Mouse (Mus musculus) spleen, adult 2 months (tissue): ENCODE measurements at regions not wholly inside any gene's neighbourhood (a gene's known extent, or its start where the extent isn't known, plus 50 kb on each side); places are given as distances from the start of the nearest gene placed in this dataset.

Experiments
- CTCF ChIP-seq: fragments of 200-500 bp; IDR thresholded peaks from 2 replicates; pipeline ENCODE4 v1.5.1; 2011; ENCODE audit warnings: mild to moderate bottlenecking, inconsistent platforms; ENCODE audit not compliant: insufficient read depth, insufficient read length, insufficient replicate concordance; ENCODE audit errors: extremely low read depth
- POLR2A ChIP-seq: fragments of 200-500 bp; IDR thresholded peaks from 2 replicates; pipeline ENCODE4 v1.6.1; 2011; ENCODE audit warnings: low read depth, low read length, inconsistent platforms

DNA sequence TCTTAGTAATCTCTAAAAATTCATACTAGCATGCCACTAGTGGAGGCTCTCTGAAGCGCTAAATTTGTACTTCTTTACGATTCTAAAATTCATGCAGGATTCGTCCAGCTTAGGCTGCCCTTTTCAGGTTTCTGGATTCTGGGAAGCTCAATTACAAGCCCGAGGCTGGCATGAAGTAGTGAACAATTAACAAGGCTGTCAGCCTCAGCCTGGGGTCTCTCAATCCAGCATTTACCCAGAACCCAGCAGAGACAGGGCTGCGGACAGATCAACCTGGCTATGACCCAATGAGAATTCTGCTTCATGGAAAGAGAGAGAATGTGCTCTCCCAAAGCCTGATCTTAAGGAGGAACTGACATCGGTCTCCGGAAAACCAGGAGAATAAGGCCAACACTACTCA is 866.2 kb downstream of the Zfp704 start:
- TF ChIP-seq POLR2A (no peak), CTCF (no peak)
